Mouse (Mus musculus) CD4-positive helper T cell, adult 2 months (primary cell): ENCODE results near the gene Mtr.

ENCODE experiments used
- DNase-seq: peaks from one replicate; pipeline ENCODE4 v3.0.0-alpha.2; 2012; ENCODE audit warnings: low read depth, missing footprints, low spot score

Gene Mtr

DNA sequence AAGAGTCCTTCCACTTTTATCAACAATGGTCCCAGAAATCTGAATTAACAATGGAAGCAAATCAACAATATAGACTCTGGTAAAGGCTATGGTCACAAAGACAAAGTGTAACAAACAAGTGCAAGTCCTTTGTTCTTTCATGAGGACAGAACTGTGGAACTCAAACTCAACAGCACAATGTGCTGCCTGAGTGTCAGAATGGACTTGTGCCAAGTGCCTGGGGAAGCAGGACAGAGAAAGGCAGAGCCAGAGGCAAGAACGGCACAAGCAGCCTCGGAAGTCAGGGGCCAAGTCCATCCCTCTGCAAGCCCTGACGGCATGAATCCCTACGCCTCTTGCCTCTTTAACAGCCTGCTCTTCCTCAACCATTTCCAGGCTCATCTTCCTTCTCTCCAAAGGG lies 13.9 kb downstream of the Mtr start:
- no peak for DNase-seq

DNA sequence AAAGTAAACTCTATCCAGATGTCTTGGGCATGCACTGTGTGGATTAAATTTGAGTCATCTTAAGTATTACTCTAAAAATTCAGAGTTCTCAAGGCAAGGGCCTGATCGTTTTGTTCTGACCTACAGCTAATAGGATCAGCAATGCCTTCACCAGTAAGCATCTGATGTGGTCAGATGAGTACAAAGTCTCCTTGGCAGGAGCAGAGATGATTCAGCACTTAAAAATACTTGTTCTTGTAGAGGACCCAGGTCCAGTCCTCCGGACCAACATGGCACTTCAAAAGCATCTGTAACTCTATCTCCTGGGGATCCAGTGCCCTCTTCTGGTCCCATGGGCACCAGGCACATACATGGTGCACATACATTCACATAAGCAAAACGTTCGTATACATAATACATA lies 25.8 kb downstream of the Mtr start:
- DNase-seq, result no peak

DNA sequence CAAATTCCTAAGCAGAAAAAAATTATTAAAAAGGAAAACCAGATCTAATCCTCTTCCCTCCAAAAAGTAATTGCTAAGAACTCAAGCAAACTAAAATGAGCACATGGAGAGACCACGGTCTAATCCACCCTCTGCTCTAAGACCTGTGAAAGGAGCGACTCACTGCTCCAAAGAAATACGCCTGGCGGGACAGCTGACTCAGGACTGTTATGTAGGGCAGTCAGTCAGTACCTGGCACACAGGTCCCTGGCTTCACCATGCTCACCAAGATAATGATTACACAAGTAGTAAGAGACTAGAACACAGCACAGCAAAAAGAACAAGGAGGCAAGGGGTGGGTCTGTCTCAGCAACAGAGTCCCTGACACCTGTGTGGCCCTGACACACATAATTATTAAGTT lies 29.7 kb downstream of the Mtr start:
- no peak for DNase-seq

DNA sequence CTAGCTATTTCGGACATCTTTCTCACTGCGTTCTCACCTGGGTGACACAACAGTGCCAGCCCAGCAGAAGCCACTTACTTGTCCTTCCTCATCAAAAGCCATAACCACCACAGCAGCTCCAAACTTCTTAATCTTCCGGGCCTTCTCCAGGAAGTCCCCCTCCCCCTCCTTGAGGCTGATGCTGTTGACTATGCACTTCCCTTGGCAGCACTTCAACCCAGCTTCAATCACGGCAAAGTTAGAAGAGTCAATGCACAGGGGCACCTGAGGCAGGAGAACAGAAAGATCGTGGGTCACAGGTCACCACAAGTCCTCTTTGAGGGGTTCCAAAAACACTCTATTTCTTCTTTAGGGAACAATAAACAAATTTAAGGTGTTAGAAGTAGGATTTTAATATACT lies 30.3 kb downstream of the Mtr start:
- DNase-seq, result no peak

DNA sequence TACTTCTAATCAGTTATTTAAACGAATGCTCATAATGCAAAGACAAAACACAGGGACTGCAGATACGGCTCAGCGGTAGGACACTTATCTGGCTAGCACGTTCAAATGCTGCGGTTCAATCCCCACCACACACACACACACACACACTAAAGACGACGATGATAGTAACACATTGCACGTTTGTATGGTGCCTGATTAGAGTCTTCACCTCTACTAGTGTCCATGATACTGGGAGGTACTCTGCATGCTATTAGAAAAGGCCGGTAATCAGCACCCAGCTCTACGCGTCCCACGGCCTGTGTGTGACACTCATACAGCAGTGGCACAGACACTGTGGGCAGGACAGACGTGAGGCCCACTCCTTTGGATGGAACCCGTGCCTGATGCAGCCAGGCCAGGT lies 39.3 kb downstream of the Mtr start:
- no peak for DNase-seq

DNA sequence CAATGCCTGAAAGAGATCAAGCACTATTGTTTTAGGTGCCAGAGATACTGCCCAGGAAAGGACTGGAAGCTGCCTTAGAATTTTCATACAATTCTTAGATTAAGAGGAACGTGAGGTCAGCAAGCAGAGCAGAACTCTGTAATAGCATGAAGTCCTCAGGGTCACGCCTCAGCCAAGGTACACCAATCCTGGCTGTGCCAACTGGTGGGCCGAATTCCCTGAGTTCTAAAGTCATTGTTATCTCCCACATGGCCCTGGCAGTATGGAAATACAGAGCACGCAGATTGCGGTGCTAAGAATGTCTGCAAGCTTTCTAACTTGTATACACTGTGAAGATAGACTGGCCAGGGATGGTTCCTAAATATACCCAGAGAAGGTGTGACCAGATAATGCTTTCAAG lies 43.0 kb downstream of the Mtr start:
- no peak for DNase-seq

DNA sequence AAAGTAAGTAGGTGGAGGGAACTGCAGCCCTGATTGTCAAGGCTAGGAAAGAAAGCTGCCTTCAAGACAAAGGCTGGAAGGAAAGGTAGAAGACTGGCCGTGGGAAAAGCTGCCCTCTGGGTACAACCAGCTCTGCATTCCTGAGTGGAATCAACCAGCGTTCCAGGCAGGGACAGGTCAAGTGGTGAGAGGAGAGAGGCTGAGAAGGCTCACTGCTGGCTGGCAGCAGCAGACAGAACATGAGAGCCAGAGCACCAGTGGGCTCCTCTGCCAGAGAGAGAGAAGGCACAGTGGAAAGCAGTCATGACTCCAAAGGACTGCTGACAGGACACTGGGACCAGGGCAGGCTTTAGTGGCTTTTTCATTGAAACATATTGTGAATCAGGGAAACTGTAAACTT lies 46.9 kb downstream of the Mtr start:
- no peak for DNase-seq

DNA sequence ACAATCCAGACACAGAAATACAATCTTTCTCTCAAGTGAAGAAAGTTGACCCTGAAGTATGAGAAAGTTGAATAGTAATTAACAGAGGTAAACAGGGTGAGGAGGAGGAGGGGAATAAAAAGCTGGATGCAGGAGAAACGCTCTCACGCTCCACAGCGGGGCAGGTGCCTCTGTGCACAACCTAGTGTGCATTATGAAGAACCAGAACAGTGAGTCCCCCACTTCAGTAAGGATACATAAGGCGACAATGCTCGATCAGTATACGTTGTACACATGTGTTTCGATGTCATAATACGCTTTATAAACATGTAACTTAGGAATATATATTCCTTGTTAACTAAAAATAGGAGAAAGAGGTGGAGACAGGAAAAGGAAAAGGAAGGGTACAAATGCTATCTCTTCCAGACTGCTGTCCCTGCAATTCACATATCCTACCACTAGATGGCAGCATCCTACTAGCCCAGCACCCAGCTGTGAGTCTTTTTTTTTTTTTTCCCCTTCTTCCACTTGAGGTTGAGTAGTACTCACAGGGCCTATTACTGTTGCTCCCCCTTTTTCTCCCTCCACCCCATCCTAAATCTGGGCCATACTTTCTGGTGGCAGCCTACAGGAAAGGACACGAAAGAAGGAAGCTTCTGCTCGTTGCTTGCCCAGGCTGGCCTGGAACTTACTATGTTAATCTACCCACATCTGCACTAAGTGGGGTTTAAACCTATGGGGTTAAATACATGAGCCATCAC lies 47.7 kb downstream of the Mtr start:
- peak; percentile 63 for DNase-seq

DNA sequence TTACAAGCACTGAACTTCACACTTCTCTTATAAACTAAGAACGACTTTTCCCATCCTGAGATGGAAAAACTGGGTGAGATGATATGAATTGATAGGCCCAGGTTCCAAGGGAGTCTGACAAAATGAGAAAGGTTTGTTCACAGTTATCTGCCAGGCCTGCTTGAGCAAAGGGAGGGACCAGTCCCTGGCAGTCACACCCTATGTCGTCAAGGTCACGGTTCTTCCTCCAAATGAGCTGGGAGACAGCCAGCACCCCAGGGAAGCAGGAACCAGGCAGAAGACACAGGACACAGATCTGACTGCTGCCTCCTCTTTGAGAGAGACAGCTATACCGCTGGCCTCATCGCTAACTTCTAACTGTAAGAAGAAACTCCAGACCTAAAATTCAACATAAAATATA lies 57.5 kb downstream of the Mtr start:
- DNase-seq, result no peak

DNA sequence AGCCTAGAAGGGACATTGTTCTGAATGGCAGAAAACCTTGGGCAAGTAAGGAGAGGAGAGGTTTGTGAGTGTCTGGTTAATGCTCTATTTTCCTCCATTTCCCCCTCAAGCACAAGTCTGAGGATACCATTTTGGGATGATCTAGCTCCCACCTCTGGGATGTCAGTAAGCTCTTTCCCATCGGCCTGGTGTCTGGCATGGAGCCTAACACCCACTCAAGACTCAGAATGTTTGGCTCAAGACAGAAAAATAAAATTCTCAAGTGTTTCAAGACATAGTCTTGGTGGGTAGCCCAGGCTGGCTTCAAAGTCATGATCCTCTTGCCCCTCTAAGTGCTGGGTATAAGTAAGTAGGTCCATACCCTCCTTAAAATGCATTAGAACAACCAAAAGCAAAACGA lies 59.4 kb downstream of the Mtr start:
- no peak for DNase-seq

DNA sequence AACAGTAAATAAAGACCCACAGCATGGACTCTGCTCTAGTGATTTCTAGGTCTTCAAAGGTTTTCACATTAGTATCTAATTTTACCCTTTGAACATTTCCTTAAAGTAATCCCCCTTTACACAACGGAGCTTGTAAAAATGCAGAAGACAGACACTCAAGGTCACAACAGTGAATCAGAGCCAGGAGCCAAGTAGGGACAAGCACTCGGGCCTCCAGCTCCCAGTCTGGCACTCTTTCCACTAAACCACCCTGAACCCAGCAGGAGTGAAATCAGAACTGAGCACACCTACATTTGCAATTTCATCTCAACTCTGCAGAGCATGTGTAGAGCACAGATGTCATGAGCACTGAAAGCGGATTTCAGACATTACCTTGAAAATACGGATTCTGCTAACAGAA lies 61.1 kb downstream of the Mtr start:
- no peak for DNase-seq

DNA sequence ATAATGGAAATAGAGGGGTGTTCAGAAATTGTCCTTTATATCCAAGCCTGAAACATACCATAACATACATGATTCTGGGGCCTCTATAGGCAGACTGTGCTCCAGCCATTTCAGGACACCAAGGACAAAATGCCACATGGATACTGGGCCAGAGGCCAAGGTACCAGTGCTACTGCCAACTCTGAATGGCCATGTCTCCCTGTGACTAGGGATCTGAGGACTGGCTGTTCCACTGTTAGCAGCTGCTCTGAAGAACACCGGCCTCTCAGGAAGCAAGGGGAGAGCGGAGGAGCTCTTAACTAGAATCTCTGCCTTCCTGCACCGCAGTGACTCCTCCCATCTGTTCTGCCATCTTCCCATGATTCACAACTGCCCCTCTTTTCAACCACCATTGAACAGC lies 61.9 kb downstream of the Mtr start:
- no peak for DNase-seq

DNA sequence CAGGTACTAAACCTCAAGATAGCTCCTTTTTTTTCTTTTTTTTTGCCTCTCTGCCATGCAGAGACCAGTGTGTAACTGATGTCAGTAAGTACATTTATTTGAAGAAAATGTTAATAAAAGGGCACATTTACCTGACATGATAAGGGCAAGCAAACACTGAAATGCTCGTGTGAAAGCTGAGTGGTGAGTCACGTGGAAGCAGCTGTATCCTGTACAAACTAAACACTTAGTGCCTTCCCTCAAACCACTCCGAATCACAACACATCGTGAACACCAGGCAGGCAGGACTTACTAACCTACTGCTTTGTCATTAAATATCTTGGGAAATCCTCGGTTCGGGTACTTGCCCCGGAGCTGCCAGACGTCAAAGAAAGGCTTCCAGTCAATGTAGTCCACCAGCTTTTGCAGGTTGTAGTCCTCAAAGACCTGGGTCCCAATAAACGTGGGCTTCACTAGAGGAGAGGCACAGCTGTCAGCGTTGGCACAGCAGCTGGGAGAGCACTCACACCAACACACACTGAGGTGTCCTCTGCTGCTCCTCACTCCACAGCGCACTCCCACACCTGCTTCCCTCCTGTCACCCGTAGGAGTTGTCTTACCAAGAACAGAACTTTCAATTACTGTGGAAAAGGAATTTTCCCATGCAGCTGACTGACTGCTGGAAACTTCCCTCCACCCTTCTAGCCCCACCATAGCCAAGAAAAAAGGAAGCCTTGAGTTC lies 62.8 kb downstream of the Mtr start:
- DNase-seq, result no peak

DNA sequence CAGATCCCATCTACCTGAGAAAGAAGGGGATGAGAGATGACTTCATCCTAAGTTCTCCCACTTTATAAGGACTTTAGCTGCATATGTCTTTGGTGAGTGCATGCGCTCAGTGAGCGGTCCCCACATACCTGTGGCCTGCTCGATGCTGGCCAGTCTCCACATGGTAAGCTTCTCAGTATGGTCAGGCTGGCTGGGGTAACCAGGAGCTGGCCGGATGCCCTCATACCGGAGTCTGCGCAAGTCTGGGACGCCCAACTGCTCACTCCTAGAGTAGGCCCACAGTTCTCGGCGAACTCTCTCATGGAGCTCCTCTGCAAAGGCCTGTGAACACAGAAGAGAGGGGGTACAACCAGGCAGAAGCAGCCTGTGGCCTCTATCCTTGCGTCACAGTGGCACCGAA lies 68.7 kb downstream of the Mtr start:
- no peak for DNase-seq

DNA sequence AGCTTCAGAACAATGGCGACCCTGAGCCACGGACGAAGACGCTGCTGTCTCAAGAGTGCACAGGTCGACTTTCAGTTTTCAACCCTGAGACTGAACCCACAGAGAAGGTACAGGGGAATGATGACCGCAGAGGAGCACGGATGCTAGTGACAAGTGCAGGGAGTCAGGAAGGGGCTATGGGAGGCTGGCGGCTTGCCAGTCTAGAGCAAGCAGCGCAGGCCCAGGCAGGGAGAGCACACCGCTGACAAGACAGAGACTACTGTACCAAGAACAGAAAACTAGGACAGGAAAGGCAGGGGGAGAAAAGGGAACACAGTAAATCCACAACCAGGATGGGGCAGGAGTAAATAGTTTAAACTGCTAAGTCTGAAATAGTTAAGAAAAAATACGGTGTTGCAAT lies 69.1 kb downstream of the Mtr start:
- DNase-seq, result no peak

DNA sequence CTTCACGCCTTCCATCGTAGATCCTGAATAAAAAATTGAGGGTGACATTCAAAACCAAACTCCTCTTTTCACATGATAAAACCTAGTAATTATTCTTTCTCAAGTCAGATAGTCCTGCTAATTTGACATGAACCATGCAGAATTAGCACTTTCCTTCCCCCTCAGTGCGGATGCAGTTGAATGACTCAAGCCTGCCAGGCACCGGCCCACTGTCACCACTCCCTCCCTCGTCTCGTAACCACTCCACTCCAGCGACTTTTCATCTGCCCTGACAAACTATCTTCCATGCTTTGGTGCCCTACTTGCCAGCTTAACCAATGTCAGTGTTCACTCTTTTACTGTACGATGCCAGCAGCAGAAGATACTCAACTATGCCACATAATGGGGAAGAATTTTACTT lies 78.4 kb downstream of the Mtr start:
- no peak for DNase-seq

DNA sequence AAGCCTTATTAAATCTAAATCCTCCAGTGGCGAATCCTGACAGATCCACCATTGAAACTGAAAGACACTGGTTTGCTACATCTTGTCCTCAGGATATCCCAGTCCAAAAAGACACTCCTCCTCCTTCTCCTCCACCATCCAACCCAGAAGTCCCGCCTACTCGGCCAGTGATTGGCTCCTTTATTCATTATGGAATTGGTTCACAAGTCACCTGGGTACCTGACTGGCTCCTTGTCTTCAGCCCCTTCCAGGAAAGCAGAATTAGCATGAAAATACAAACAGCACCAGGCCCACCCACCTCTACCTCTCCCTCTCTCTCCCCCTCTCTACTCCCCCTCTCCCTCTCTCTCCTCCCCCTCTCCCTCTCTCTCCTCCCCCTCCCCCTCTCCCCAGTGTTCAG lies 81.2 kb downstream of the Mtr start:
- no peak for DNase-seq

DNA sequence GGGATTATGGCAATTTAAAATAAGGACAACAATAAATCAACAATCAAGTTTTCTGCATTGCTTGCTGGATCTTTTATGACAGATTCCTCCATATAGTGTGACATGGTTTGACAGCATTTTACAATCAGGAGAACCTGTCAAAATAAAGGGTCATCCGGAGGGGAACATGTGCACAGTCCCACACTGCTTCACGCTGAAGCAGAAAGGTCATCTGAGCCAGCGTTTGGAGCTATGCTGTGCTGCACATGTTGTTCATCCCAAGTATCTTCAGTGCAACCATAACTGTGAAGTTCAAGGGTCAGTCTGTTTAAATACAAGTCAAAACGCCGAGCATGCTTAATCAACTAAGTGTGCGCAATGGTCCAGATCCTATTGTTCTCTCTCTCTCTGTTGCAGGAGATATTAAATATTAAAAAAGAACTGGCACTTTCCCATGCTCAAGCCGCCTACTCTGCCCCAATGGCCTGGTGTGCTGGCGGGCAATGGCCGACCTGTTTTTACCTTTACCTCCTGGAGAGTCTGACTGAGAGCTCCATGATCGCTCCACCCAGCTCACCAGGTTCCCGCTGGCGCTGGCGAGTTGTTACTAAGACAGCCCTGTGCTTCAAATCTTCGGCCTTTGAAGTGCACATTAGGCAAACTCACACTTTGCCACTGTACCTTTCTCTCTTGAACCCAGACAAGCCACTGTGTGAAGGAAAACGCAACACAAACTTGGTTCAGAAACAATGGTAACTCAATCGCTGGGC lies 81.8 kb downstream of the Mtr start:
- no peak for DNase-seq

DNA sequence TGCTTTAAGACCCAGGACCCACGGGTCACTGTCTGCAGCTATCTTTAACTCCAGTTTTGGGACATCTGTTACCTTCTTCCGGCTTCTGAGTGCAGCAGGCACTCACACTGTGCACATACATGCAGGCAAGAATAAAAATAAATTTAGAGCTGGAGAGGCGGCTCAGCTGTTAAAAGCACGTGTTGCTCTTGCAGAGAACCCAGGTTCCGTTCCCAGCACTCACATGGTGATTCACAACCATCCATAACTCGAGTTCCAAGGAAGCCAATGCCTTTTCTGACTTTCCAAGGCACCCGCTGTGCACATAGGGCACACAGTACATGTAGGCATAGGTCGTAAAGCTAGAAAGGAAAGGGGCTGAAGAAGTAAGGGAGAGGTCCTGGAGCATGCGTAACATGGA lies 90.6 kb downstream of the Mtr start:
- DNase-seq, result no peak

DNA sequence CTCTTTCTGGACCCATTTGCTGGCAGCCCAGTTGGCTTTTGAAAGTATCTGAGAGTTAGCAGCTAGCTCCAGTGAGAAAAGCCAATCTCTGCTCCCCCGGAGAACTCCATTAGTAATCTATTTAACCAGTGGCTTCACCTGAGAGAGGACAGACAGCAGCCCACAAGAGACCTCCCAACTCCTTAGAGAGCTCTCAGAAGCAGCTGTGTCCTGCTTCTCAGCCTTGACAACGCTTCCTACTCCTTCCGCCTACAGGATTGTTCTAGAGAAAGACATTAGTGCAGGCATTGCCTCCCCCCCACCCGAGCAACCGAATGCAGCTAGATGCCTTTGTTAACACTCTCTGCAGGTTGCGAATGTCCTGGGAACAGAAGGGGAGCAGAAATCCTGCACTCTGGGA lies 91.5 kb downstream of the Mtr start:
- DNase-seq, result no peak

DNA sequence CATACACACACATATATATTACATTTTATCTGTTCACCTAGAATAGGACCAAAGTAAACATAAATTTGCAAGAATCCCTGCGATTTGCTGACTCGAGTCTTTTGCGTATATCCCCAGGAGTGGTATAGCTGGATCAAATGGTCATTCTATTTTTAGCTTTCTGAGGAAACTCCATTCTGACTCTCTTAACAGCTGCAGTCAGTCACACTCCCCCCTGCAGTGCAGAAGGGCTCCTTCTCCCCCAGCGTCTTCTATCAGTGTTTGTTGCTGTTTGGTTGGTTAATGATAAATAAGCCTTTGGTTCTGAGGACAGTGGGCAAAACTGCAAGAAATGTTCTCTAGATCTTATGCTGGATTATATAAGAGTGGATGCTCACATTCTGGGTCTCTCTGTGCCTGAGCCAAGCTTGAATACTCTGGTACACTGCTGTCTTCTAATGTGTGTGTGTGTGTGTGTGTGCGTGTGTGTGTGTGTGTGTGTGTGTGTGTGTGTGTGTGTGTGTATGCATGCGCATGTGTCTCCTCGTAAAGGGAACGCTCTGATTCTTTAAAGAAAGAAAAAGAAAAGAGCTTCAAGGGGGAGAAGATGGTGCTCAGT lies 92.4 kb downstream of the Mtr start:
- no peak for DNase-seq

DNA sequence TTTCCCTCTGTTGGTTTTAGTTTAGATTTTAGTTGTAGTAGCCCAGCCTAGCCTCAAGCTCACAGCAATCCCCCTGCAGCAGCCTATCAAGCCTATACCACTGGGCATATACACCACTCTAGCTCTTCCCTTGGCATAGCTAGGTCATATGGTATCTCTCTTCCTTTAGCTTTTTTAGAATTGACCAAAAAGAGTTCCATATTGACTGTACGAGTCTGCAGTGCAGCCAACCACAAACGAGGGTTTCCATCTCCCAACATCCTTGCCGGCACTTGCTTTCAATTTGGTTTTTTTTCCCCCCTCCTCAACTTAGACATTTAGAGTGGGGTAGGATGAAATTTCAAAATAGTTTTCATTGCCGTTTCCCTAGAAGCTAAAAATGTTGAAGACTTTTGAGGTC lies 95.5 kb downstream of the Mtr start:
- DNase-seq, result no peak

DNA sequence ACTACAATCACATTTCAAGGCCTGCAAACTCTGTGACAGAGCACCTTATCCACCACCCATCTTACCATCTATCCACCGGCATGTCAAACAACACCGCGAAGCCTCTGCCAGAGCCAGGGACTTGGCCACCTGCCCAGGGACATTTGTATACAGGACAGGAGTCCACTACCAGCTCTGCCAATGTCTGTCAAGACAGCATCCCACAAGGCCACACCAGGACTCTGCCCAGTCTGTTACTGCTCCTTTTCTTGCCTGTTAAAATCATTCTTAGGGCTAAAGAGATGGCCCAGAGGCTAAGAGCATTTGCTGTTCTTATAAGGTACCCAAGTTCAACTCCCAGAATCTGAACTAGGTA lies 97.8 kb downstream of the Mtr start:
- DNase-seq, result no peak
